Mouse (Mus musculus): ENCODE measurements at regions not wholly inside any gene's neighbourhood (a gene's known extent, or its start where the extent isn't known, plus 50 kb on each side); places are given as distances from the start of the nearest gene placed in this dataset.
A peak's percentile ranks its signal among the peaks of the same experiment; 100 is the strongest.

GRCm38 (mm10) chr13:39363637-39364036, 403.0 kb upstream of the Slc35b3 start:
- intact Hi-C loops (cut with DNase I), result no loop called here
- no peak for DNase-seq

DNA sequence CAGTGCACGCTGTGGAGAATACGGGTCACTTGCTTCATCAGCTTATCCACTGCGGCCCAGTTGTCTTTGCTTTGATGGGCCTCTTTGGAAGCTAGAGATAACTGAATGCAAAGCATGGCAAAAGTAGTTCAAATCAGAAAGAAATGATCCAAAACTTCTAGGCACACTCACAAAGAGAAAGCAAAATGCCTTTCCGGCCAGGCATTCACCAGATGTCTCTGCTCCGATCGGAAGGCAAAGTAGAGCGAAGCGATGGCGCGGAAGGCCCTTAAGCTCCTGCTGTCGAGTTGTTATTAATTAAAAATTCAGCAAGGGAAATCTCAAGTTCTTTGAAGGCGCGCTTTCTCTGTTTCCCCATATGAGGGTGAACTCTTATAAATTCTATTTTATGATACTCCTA, 401.9 kb upstream of the Slc35b3 start:
- DNase-seq, result no peak
- intact Hi-C loops (cut with DNase I), result no loop called here

GRCm38 (mm10) chr13:39351606-39352005, 390.9 kb upstream of the Slc35b3 start:
- no peak for DNase-seq
- intact Hi-C loops (cut with DNase I), result no loop called here

- DNase-seq, result no peak
- intact Hi-C loops (cut with DNase I), result no loop called here
These were observed 390.0 kb upstream of the Slc35b3 start for GRCm38 (mm10) chr13:39350668-39351067.

DNA sequence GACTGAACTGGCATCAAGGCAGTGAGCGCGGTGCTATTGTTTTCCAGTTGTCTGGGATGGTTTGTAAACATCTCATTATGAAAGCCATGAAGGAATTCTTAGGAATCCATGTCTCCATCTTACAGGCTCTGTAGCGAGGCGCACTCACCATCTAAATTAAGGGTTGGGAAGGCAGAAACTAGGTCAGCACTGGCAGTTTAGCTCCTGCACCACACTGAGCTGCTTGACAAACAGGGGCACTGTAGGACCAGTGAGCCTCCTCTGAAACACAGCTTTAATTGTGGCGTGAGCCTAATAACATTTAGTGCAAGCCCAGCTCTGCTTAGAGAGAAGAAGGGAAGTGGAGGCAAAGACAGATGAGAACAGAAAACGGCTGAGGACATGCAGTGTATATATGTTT, 387.1 kb upstream of the Slc35b3 start:
- DNase-seq, result no peak
- intact Hi-C loops (cut with DNase I), result no loop called here

GRCm38 (mm10) chr13:39334874-39335273, 374.2 kb upstream of the Slc35b3 start:
- no peak for DNase-seq

DNA sequence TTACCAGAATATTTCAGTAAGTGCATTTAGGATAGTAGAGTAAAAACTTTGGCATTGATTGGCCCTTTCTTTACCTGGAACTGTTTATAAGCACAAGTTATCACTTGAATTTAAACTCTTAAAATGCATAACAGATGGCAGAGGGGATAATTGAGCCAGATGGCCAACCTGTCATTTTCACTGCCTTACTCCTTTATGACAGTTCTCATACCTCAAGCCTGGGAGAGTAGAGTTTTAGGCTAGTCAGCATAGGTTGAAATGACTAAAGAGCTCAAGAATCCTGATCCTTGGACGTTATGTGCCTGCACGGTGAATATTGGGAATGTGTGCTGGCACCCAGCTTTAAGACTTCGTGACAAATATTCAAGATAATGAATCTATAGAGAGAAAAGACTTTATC, 369.1 kb upstream of the Slc35b3 start:
- DNase-seq, result no peak
- intact Hi-C loops (cut with DNase I), result no loop called here

More at GRCm38 (mm10) chr13:39334874-39335273, 374.2 kb upstream of the Slc35b3 start:
- intact Hi-C loops (cut with DNase I), result no loop called here

GRCm38 (mm10) chr13:39326176-39326575, 365.5 kb upstream of the Slc35b3 start:
- DNase-seq, result no peak
- intact Hi-C loops (cut with DNase I), result no loop called here

- no peak for DNase-seq
- intact Hi-C loops (cut with DNase I), result no loop called here
These were observed 360.4 kb upstream of the Slc35b3 start for GRCm38 (mm10) chr13:39321111-39321510.

- intact Hi-C loops (cut with DNase I), result no loop called here
- no peak for DNase-seq
These were observed 349.1 kb upstream of the Slc35b3 start for GRCm38 (mm10) chr13:39309758-39310157.

DNA sequence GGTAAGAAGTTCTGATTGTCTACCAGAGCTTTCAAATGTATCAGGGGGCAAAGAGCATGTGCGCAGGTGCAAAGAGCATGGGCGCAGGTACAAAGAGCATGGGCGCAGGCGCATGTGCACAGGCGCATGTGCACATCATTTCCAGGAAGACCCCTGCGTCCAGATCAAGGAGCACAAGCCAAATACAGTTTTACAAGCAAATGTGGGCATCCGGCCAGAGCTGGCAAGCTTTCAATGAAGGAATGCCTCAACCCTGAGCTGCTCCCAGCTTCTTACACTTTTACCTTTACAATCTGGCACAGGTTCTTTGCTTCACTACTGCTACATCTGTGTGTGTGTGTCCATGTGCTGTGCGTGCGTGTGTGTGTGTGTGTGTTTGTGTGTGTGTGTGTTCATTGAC, 347.2 kb upstream of the Slc35b3 start:
- DNase-seq, result no peak
- intact Hi-C loops (cut with DNase I), result no loop called here

- no peak for DNase-seq
- intact Hi-C loops (cut with DNase I), result no loop called here
These were observed 346.2 kb upstream of the Slc35b3 start for GRCm38 (mm10) chr13:39306851-39307250.

DNA sequence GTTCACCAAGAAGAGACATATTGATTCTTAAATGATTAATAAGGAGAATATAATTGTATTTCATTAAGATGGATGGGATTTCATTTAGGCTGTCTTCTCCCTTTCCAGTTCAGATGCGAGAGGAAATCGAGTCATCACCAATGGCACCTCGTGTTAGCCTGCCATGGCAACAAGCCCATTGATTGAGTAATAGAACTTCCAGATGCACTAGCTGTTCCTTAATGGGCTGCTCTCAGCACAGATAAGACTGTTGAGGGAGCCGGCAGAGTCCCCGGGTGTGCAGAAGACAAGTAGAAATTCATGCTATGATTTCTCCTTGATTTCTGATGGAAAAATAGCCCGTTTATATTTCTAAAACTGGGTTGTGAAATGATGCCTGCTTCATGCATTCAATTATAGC, 336.5 kb upstream of the Slc35b3 start:
- peak in 1 of 2 experiments; percentile 2 for DNase-seq
- intact Hi-C loops (cut with DNase I), result no loop called here

DNA sequence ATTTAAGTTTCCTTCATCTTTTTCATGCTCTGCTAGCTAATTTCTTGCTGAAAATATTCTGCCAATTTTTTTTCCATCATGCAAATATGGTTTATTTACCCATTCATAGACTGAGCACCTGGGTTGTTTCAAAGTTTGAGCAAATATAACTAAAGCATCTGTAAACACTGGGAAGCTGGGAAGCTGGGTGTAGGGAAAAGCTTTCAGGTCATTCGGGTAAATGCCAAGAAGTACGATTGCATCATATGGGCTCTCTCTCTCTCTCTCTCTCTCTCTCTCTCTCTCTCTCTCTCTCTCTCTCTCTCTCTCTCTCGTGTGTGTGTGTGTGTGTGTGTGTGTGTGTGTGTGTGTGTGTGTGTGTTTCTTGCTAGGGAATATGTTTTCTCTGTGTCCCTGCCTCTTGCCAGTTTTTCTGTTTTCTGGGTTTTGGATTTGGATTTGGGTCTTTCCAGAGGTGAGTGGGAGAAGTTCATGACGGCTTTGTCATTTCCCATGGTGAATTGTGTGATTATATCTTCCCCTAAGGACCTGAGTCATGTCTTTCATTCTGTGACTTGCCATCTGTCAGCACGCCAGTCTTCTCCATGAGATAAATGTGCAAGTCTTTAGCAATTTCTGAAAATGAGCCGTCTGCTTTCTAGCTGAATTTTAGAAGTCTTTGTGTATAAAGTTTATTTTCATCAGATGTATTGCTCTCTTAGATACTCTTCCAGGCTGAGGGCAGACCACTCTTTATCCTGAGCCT, 329.7 kb upstream of the Slc35b3 start:
- intact Hi-C loops (cut with DNase I), result no loop called here
- DNase-seq, result peak; percentile 6 to 9

DNA sequence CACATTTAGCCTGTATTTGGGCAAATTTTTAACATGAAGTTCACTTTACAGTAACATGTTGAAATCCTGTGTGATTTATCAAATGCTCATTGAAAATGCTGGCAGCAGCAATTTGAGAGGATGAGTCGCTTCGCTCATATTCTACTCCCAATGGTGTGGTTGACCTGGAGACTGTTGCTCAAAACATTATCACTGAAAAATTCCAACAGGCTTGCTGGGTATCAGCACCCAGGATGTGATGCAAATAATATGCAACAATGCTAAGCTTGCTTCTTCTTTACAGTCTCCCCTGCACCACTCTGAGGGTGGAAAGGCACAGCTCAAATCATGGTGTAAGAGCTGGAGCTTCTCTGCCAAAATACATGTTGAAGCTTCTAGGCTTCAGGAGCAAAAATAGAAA, 321.6 kb upstream of the Slc35b3 start:
- DNase-seq, result no peak
- intact Hi-C loops (cut with DNase I), result no loop called here

DNA sequence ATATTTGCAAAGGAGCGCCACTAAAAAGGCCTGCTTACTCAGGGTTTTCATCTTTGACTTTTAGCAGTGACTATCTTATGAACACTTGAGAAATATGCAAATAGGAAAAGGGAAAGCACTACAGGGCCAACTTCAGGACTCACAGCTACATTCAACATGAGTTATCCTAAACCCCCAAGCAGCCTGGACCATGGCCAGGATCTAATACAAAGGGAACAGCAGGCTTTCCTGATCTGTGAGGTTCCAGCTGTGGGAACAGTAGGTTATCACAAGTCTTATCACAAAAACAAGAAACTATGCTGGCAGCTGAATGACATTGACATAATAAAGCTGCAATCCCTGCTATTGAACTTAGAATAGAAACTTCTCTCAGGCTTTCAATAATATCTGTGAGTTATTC, 317.4 kb upstream of the Slc35b3 start:
- DNase-seq, result no peak
- intact Hi-C loops (cut with DNase I), result no loop called here

- no peak for DNase-seq
- intact Hi-C loops (cut with DNase I), result no loop called here
These were observed 305.3 kb upstream of the Slc35b3 start for GRCm38 (mm10) chr13:39266024-39266423.

GRCm38 (mm10) chr13:39256708-39257107, 296.0 kb upstream of the Slc35b3 start:
- intact Hi-C loops (cut with DNase I), result no loop called here
- DNase-seq, result no peak

DNA sequence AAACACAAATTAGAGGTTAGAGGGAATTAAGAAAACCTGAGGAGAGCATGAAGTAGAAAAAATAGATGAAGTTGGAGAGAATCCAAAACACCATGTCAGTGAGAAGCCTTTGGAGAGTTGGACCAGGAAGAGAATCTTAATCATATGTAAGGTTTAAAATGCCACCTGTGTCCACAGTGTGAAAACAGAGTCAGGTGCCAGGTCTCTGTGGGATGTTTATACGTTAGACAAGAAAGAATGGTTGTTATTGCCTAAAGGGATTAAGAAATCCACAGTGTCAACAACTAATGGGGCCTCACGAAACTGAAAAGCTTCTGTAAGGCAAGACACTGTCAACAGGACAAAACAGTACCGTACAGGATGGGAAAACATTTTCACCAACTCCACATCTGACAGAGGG, 294.7 kb upstream of the Slc35b3 start:
- DNase-seq, result no peak
- intact Hi-C loops (cut with DNase I), result no loop called here

GRCm38 (mm10) chr13:39252591-39252990, 291.9 kb upstream of the Slc35b3 start:
- intact Hi-C loops (cut with DNase I), result no loop called here
- DNase-seq, result no peak

- intact Hi-C loops (cut with DNase I), result no loop called here
- no peak for DNase-seq
These were observed 289.4 kb upstream of the Slc35b3 start for GRCm38 (mm10) chr13:39250096-39250495.

DNA sequence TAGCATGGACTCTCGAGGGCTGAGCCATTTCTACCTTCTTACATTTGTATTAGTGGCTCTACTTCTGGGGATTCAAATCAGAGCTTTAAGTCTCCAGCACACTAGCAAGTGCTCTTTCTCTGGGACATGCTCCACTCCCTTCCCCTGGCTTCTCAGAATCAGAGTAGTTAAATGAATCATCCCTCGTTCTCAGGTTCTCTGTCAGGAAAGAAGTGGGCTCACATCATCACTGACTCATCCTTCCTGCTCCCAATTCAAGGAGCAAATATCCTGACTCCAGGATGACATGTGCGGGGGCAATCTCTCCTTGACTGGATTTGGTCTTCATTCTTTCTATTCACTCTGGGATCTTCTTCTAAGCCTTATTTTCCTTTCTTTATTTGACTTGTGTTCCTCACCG, 266.2 kb upstream of the Slc35b3 start:
- intact Hi-C loops (cut with DNase I), result no loop called here
- no peak for DNase-seq

- intact Hi-C loops (cut with DNase I), result no loop called here
- DNase-seq, result no peak
These were observed 265.0 kb upstream of the Slc35b3 start for GRCm38 (mm10) chr13:39225651-39226050.

Measured in heart, postnatal 36 days (tissue).